Mouse (Mus musculus) MEL (cell line): ENCODE measurements around the gene Gtpbp4. TPM values are rescaled to one million over a fixed set of nuclear protein-coding genes. Genes with fewer than 3 reads are reported as not detected.
A peak's percentile ranks its signal among the peaks of the same experiment; 100 is the strongest.

ENCODE experiments used
- DNase-seq: peaks from one replicate; pipeline ENCODE4 v3.0.0; 2011; ENCODE audit warnings: low read depth, low spot score
- H3K27ac ChIP-seq: 2 replicates; pipeline ENCODE4 v1.5.1; 2012; ENCODE audit warnings: low read depth, mild to moderate bottlenecking, control low read depth, low read length, moderate library complexity; ENCODE audit not compliant: control insufficient read depth
- H3K27me3 ChIP-seq, 2 experiments: fragments of 150-350 bp in 1 of 2; sonication (generic) in 1 of 2; 2 replicates each; pipeline ENCODE4 v1.6.1; 2012; ENCODE audit warnings: low read length in 2 of 2, mild to moderate bottlenecking in 2 of 2, improper control_type of control experiment in 1 of 2, moderate library complexity in 1 of 2; ENCODE audit not compliant: insufficient read depth in 2 of 2, control insufficient read depth in 1 of 2
- H3K36me3 ChIP-seq, 2 experiments: 2 replicates each; pipeline ENCODE4 v1.6.1; 2012 to 2014; ENCODE audit warnings: low read length in 2 of 2, improper control_type of control experiment in 1 of 2, inconsistent platforms in 1 of 2, mild to moderate bottlenecking in 1 of 2; ENCODE audit not compliant: insufficient read depth in 2 of 2, control insufficient read depth in 1 of 2
- H3K4me1 ChIP-seq, 2 experiments: fragments of 150-350 bp in 1 of 2; sonication (generic) in 1 of 2; 2 replicates each; pipeline ENCODE4 v1.6.1; 2012; ENCODE audit warnings: low read length in 2 of 2, improper control_type of control experiment in 1 of 2, mild to moderate bottlenecking in 1 of 2; ENCODE audit not compliant: insufficient read depth in 2 of 2, control insufficient read depth in 1 of 2
- H3K4me3 ChIP-seq, 2 experiments: fragments of 150-350 bp in 1 of 2; sonication (generic) in 1 of 2; 2 replicates each; pipeline ENCODE4 v1.5.1; 2012; ENCODE audit warnings: low read depth in 2 of 2, low read length in 2 of 2, mild to moderate bottlenecking in 2 of 2, moderate library complexity in 2 of 2, control low read depth in 1 of 2, improper control_type of control experiment in 1 of 2; ENCODE audit not compliant: control insufficient read depth in 1 of 2, insufficient read depth in 1 of 2
- H3K79me2 ChIP-seq: 2 replicates; pipeline ENCODE4 v1.6.1; 2012; ENCODE audit warnings: mild to moderate bottlenecking, low read length, moderate library complexity; ENCODE audit not compliant: control insufficient read depth, poor library complexity, insufficient read depth
- H3K9ac ChIP-seq: 2 replicates; pipeline ENCODE4 v1.6.1; 2012; ENCODE audit warnings: low read depth, mild to moderate bottlenecking, control low read depth, low read length, moderate library complexity; ENCODE audit not compliant: control insufficient read depth, poor library complexity, severe bottlenecking
- H3K9me3 ChIP-seq: fragments of 150-350 bp; sonication (generic); replicated peaks from 2 replicates; pipeline ENCODE4 v1.6.1; 2012; ENCODE audit warnings: mild to moderate bottlenecking, low read length, improper control_type of control experiment, moderate library complexity; ENCODE audit not compliant: insufficient read depth
- BHLHE40 ChIP-seq: IDR thresholded peaks from 2 replicates; pipeline ENCODE4 v1.6.1; 2012; ENCODE audit warnings: low read depth, mild to moderate bottlenecking, inconsistent platforms, low read length, improper control_type of control experiment, borderline replicate concordance
- CHD1 ChIP-seq: IDR thresholded peaks from 2 replicates; pipeline ENCODE4 v1.6.1; 2012; ENCODE audit warnings: low read depth, mild to moderate bottlenecking, inconsistent platforms, low read length, improper control_type of control experiment
- ELF1 ChIP-seq: IDR thresholded peaks from 2 replicates; pipeline ENCODE4 v1.6.1; 2014; ENCODE audit warnings: low read depth, mild to moderate bottlenecking, inconsistent platforms, low read length, improper control_type of control experiment, moderate library complexity
- GABPA ChIP-seq: IDR thresholded peaks from 2 replicates; pipeline ENCODE4 v1.6.1; 2012; ENCODE audit warnings: low read depth, mild to moderate bottlenecking, inconsistent platforms, low read length, improper control_type of control experiment, moderate library complexity
- GATA1 ChIP-seq: IDR thresholded peaks from 2 replicates; pipeline ENCODE4 v1.6.1; 2011; ENCODE audit warnings: low read depth, low read length, improper control_type of control experiment
- HCFC1 ChIP-seq: IDR thresholded peaks from 2 replicates; pipeline ENCODE4 v1.6.1; 2012; ENCODE audit warnings: low read depth, mild to moderate bottlenecking, inconsistent platforms, low read length, improper control_type of control experiment, moderate library complexity
- KAT2A ChIP-seq: conservative IDR thresholded peaks from 2 replicates; pipeline ENCODE4 v1.6.1; 2012; ENCODE audit warnings: low read depth, low read length, improper control_type of control experiment, inconsistent platforms
- MYC ChIP-seq: IDR thresholded peaks from 2 replicates; pipeline ENCODE4 v1.6.1; 2011; ENCODE audit warnings: low read depth, mild to moderate bottlenecking, low read length, improper control_type of control experiment, moderate library complexity
- NRF1 ChIP-seq: IDR thresholded peaks from 2 replicates; pipeline ENCODE4 v1.6.1; 2014; ENCODE audit warnings: low read depth, mild to moderate bottlenecking, inconsistent platforms, low read length, improper control_type of control experiment, moderate library complexity; ENCODE audit not compliant: poor library complexity, insufficient read depth, severe bottlenecking
- POLR2AphosphoS2 ChIP-seq: IDR thresholded peaks from 2 replicates; pipeline ENCODE4 v1.6.1; 2011; ENCODE audit warnings: low read length, improper control_type of control experiment
- RAD21 ChIP-seq: IDR thresholded peaks from 2 replicates; pipeline ENCODE4 v1.6.1; 2011; ENCODE audit warnings: mild to moderate bottlenecking, low read depth, low read length, improper control_type of control experiment
- RCOR1 ChIP-seq: IDR thresholded peaks from 2 replicates; pipeline ENCODE4 v1.6.1; 2012; ENCODE audit warnings: low read depth, mild to moderate bottlenecking, inconsistent platforms, low read length, improper control_type of control experiment
- SIN3A ChIP-seq: IDR thresholded peaks from 2 replicates; pipeline ENCODE4 v1.6.1; 2012; ENCODE audit warnings: low read length, improper control_type of control experiment, inconsistent platforms
- SMC3 ChIP-seq: IDR thresholded peaks from 2 replicates; pipeline ENCODE4 v1.6.1; 2011; ENCODE audit warnings: low read depth, low read length, improper control_type of control experiment
- TAL1 ChIP-seq: IDR thresholded peaks from 2 replicates; pipeline ENCODE4 v1.6.1; 2012; ENCODE audit warnings: mild to moderate bottlenecking, inconsistent platforms, low read length, moderate library complexity, mixed read lengths
- TCF12 ChIP-seq: IDR thresholded peaks from 2 replicates; pipeline ENCODE4 v1.6.1; 2014; ENCODE audit warnings: low read depth, mild to moderate bottlenecking, inconsistent platforms, low read length, improper control_type of control experiment, moderate library complexity
- UBTF ChIP-seq: IDR thresholded peaks from 2 replicates; pipeline ENCODE4 v1.6.1; 2012; ENCODE audit warnings: low read depth, mild to moderate bottlenecking, inconsistent platforms, low read length, improper control_type of control experiment, moderate library complexity, borderline replicate concordance; ENCODE audit not compliant: insufficient read depth
- USF1 ChIP-seq: IDR thresholded peaks from 2 replicates; pipeline ENCODE4 v1.6.1; 2014; ENCODE audit warnings: low read depth, mild to moderate bottlenecking, inconsistent platforms, low read length, improper control_type of control experiment, moderate library complexity
- ZKSCAN1 ChIP-seq: IDR thresholded peaks from 2 replicates; pipeline ENCODE4 v1.6.1; 2012; ENCODE audit warnings: low read depth, mild to moderate bottlenecking, inconsistent platforms, low read length, improper control_type of control experiment, moderate library complexity
- ZMIZ1 ChIP-seq: IDR thresholded peaks from 2 replicates; pipeline ENCODE4 v1.6.1; 2012; ENCODE audit warnings: low read depth, mild to moderate bottlenecking, inconsistent platforms, low read length, improper control_type of control experiment, moderate library complexity
- ZNF384 ChIP-seq: IDR thresholded peaks from 2 replicates; pipeline ENCODE4 v1.6.1; 2012; ENCODE audit warnings: low read depth, mild to moderate bottlenecking, inconsistent platforms, low read length, improper control_type of control experiment
- polyA plus RNA-seq, 2 experiments: library from polyadenylated mRNA; stranded (reverse) in 1 of 2; unstranded in 1 of 2; fragments of >175 nt in 1 of 2; fragments of >200 nt in 1 of 2; gene quantifications; 2 replicates each; pipeline versions ENCODE4 v1.2.1 to v1.2.4; 2012; ENCODE audit warnings: low replicate concordance in 2 of 2, low read depth in 1 of 2; ENCODE audit not compliant: insufficient read length in 2 of 2, insufficient read depth in 1 of 2, missing spikeins in 1 of 2
- total RNA-seq: library from RNA; depleted of rRNA; stranded (reverse); fragments of 300-350 nt; gene quantifications from 2 replicates; pipeline ENCODE4 v1.2.3, GENCODE M21; 2012

Gene Gtpbp4
- total and polyA plus RNA-seq, 3 experiments: 121 to 172 (median 154) TPM

DNA sequence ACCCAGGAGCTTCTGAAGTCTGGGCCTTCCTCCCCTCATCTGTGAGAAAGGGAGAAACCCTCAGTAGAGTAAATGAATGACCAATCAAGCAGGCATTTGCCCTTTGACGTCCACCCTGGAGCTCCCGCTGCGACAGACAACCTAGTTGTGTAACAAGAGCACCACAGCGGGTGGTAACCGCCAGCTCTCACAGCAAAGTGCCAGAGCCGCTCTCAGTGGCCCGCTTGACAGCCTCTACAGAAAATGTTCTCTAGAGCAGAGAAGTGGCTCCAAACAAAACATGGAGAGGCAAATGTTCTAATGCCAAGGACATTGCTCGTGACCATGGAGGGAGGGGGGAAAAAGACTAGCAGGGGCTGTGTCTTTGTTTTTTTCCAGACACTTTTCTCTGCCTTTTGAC is 21.3 kb upstream of the Gtpbp4 start:
- no peak overlapping the region for H3K27ac ChIP-seq

DNA sequence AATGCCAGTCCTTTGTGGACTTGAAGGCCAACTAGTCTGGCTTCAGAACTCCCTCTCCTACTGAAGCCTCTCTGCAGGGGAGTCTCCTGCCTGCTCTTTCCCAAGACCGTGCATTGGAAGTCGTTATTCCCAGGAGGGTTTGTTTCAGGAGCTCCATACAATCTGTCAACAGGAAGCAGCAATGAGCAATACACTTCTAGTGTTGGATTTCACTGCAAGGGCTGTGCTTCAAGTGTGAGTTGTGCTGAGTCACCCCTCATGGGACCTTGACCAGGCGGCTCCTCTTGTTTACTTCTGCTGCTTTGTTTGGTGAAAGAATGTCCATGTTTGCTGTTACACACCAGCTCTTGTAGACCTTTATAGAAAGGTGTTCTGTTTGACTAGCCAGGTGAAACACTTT is 18.5 kb upstream of the Gtpbp4 start:
- Histone ChIP-seq H3K27ac (no peak overlapping the region), H3K9ac (no peak overlapping the region)
- TF ChIP-seq NRF1 (no peak), GATA1 (no peak), MYC (no peak), TAL1 (no peak), ZMIZ1 (no peak), ZNF384 (no peak), RCOR1 (no peak), ZKSCAN1 (no peak), POLR2AphosphoS2 (no peak), GABPA (no peak), BHLHE40 (no peak), RAD21 (no peak), HCFC1 (no peak), KAT2A (no peak)
- TF ChIP-seq, all 39 proteins: peak for 0
- H3K9me3 ChIP-seq: no peaks in the 10 kb centered on the region
- H3K36me3 ChIP-seq: peaks cover 0 to 15% of the 10 kb centered on the region in 2 experiments; a peak in 2 of 4 replicates
- H3K4me1 ChIP-seq: peaks cover 7 to 9% of the 10 kb centered on the region in 2 experiments
- no peak overlapping the region for H3K4me3 ChIP-seq
- H3K79me2 ChIP-seq: no peaks in the 10 kb centered on the region
- DNase-seq: peak; percentile 60
- no peaks in the 10 kb centered on the region for H3K27me3 ChIP-seq

More for the DNA sequence above, 21.3 kb upstream of the Gtpbp4 start:
- TF ChIP-seq UBTF (no peak), CHD1 (no peak), TCF12 (no peak), SIN3A (no peak), KAT2A (no peak), NRF1 (no peak), USF1 (no peak), ELF1 (no peak), HCFC1 (no peak), SMC3 (no peak), RCOR1 (no peak), ZKSCAN1 (no peak), ZNF384 (no peak)
- no peaks in the 10 kb centered on the region for H3K79me2 ChIP-seq
- H3K4me1 ChIP-seq: peaks cover 13 to 27% of the 10 kb centered on the region in 2 experiments
- H3K4me3 ChIP-seq: no peak overlapping the region
- no peak for DNase-seq
- H3K36me3 ChIP-seq: peaks cover 0 to 33% of the 10 kb centered on the region in 2 experiments; a peak in 2 of 4 replicates
- no peaks in the 10 kb centered on the region for H3K27me3 ChIP-seq
- no peak overlapping the region for H3K9ac ChIP-seq
- no peaks in the 10 kb centered on the region for H3K9me3 ChIP-seq
